Mouse (Mus musculus) hindbrain, embryonic 11.5 days (tissue): ENCODE data around the gene Sipa1l3. TPM values are rescaled to one million over a fixed set of nuclear protein-coding genes. Genes with fewer than 3 reads are reported as not detected.

Source experiments
- ATAC-seq: fragments of 200-750 bp; cut with Nextera tagmentation; 2 replicates; pipeline ENCODE4 v1.8.0; 2017; ENCODE audit warnings: mild to moderate bottlenecking, moderate TSS enrichment, moderate library complexity; ENCODE audit not compliant: low FRiP score
- DNase-seq: peaks from one replicate; pipeline ENCODE4 v3.0.0-alpha.2; 2015; ENCODE audit warnings: low spot score
- H3K27ac ChIP-seq: fragments of 300-500 bp; sonication (generic); 2 replicates; pipeline ENCODE4 v1.5.1; 2014; ENCODE audit warnings: mild to moderate bottlenecking, low read depth, low read length
- H3K27me3 ChIP-seq: fragments of 300-500 bp; sonication (generic); 2 replicates; pipeline ENCODE4 v1.6.1; 2014; ENCODE audit warnings: mild to moderate bottlenecking, low read length, moderate library complexity, mixed read lengths; ENCODE audit not compliant: control insufficient read depth, insufficient read depth
- H3K36me3 ChIP-seq: fragments of 300-500 bp; sonication (generic); 2 replicates; pipeline ENCODE4 v1.6.1; 2014; ENCODE audit warnings: mild to moderate bottlenecking, low read length, moderate library complexity, mixed read lengths; ENCODE audit not compliant: control insufficient read depth, insufficient read depth
- H3K4me1 ChIP-seq: fragments of 300-500 bp; sonication (generic); replicated peaks from 2 replicates; pipeline ENCODE4 v1.6.1; 2014; ENCODE audit warnings: low read length, mixed read lengths; ENCODE audit not compliant: control insufficient read depth, insufficient read depth
- H3K4me2 ChIP-seq: fragments of 300-500 bp; sonication (generic); replicated peaks from 2 replicates; pipeline ENCODE4 v1.6.1; 2014; ENCODE audit warnings: mild to moderate bottlenecking, low read depth, low read length
- H3K4me3 ChIP-seq: fragments of 300-500 bp; sonication (generic); 2 replicates; pipeline ENCODE4 v1.5.1; 2014; ENCODE audit warnings: low read depth, low read length
- H3K9ac ChIP-seq: fragments of 300-500 bp; sonication (generic); 2 replicates; pipeline ENCODE4 v1.6.1; 2014; ENCODE audit warnings: low read depth, low read length
- H3K9me3 ChIP-seq: fragments of 300-500 bp; sonication (generic); 2 replicates; pipeline ENCODE4 v1.6.1; 2016; ENCODE audit warnings: low read length; ENCODE audit not compliant: control insufficient read depth
- WGBS: fragments of 180-500 bp; shearing (Covaris S2); extraction: QIAGEN DNeasy Blood & Tissue Kit; methylation state at CpG from one replicate; pipeline ENCODE4 v1.1.7; 2014; 5-methylcytosine and 5-hydroxymethylcytosine counted together
- polyA plus RNA-seq: library from polyadenylated mRNA; unstranded; fragments of >200 nt; fragmentation: Nextera tagmentation; extraction: Ambion mirVana; gene quantifications from 2 replicates; pipeline ENCODE4 v1.2.1, GENCODE M21; 2014

Sipa1l3 gene
- polyA plus RNA-seq, 1 experiment from 2014 or later, result 11.2 TPM

- no peak for ATAC-seq
- Histone ChIP-seq H3K9ac (no peak overlapping the region), H3K27me3 (no peaks in the 10 kb centered on the region), H3K4me2 (no peak overlapping the region), H3K36me3 (no peaks in the 10 kb centered on the region), H3K9me3 (no peaks in the 10 kb centered on the region), H3K4me3 (no peak overlapping the region), H3K4me1 (peaks cover 19% of the 10 kb centered on the region), H3K27ac (no peak overlapping the region)
- 91% methylated on average over 9 of the region's 9 CpGs for WGBS
- no peak for DNase-seq
These were observed 17.2 kb downstream of the Sipa1l3 start for GRCm38 (mm10) chr7:29501214-29501613.

GRCm38 (mm10) chr7:29499071-29499470, 19.4 kb downstream of the Sipa1l3 start:
- H3K4me2 ChIP-seq, result no peak overlapping the region
- no peaks in the 10 kb centered on the region for H3K27me3 ChIP-seq
- H3K4me3 ChIP-seq, result no peak overlapping the region
- H3K36me3 ChIP-seq, result no peaks in the 10 kb centered on the region
- no peak for DNase-seq
- 72% methylated on average over 6 of the region's 6 CpGs for WGBS
- no peaks in the 10 kb centered on the region for H3K9me3 ChIP-seq
- no peak overlapping the region for H3K9ac ChIP-seq
- no peak for ATAC-seq
- peaks cover 13% of the 10 kb centered on the region for H3K4me1 ChIP-seq
- no peak overlapping the region for H3K27ac ChIP-seq

- H3K9me3 ChIP-seq, result no peaks in the 10 kb centered on the region
- H3K9ac ChIP-seq, result no peak overlapping the region
- H3K4me2 ChIP-seq, result 0 out of 2 replicates have a peak overlapping the region, but pooled peaks have one; percentile 3
- H3K36me3 ChIP-seq, result no peaks in the 10 kb centered on the region
- H3K27me3 ChIP-seq, result no peaks in the 10 kb centered on the region
- ATAC-seq, result peak; percentile 73
- H3K27ac ChIP-seq, result peak overlapping the region; percentile 12; the same call in 1 of the 2 replicates
- H3K4me1 ChIP-seq, result peaks cover 13% of the 10 kb centered on the region
- WGBS, result 56% methylated on average over 10 of the region's 10 CpGs
- H3K4me3 ChIP-seq, result no peak overlapping the region
- peak; percentile 77 for DNase-seq
These were observed 21.4 kb downstream of the Sipa1l3 start for GRCm38 (mm10) chr7:29496953-29497590.

- Histone ChIP-seq H3K27ac (peak overlapping the region; percentile 12; the same call in 1 of the 2 replicates), H3K27me3 (no peaks in the 10 kb centered on the region), H3K9ac (no peak overlapping the region), H3K4me2 (no peak overlapping the region), H3K36me3 (no peaks in the 10 kb centered on the region), H3K4me3 (no peak overlapping the region), H3K4me1 (peaks cover 13% of the 10 kb centered on the region), H3K9me3 (no peaks in the 10 kb centered on the region)
- 38% methylated on average over 4 of the region's 4 CpGs for whole genome bisulfite sequencing
- peak; percentile 47; the same call in 1 of the 2 replicates for ATAC-seq
- no peak for DNase-seq
These were observed 22.1 kb downstream of the Sipa1l3 start for GRCm38 (mm10) chr7:29496332-29496731.

- no peak overlapping the region for H3K4me2 ChIP-seq
- peaks cover 13% of the 10 kb centered on the region for H3K4me1 ChIP-seq
- WGBS, result 62% methylated on average over 4 of the region's 4 CpGs
- no peak overlapping the region for H3K9ac ChIP-seq
- no peak for ATAC-seq
- H3K9me3 ChIP-seq, result no peaks in the 10 kb centered on the region
- H3K4me3 ChIP-seq, result no peak overlapping the region
- no peaks in the 10 kb centered on the region for H3K36me3 ChIP-seq
- H3K27me3 ChIP-seq, result no peaks in the 10 kb centered on the region
- no peak overlapping the region for H3K27ac ChIP-seq
- DNase-seq, result no peak
These were observed 22.6 kb downstream of the Sipa1l3 start for GRCm38 (mm10) chr7:29495880-29496279.

GRCm38 (mm10) chr7:29494854-29495253, 23.6 kb downstream of the Sipa1l3 start:
- no peaks in the 10 kb centered on the region for H3K27me3 ChIP-seq
- no peak overlapping the region for H3K4me3 ChIP-seq
- H3K9ac ChIP-seq, result no peak overlapping the region
- no peak for DNase-seq
- ATAC-seq, result no peak
- H3K9me3 ChIP-seq, result no peaks in the 10 kb centered on the region
- 90% methylated on average over 11 of the region's 11 CpGs for WGBS
- H3K27ac ChIP-seq, result no peak overlapping the region
- H3K4me1 ChIP-seq, result peaks cover 13% of the 10 kb centered on the region
- H3K4me2 ChIP-seq, result no peak overlapping the region
- no peaks in the 10 kb centered on the region for H3K36me3 ChIP-seq

GRCm38 (mm10) chr7:29494015-29494414, 24.4 kb downstream of the Sipa1l3 start:
- Histone ChIP-seq H3K27me3 (no peaks in the 10 kb centered on the region), H3K9me3 (no peaks in the 10 kb centered on the region), H3K9ac (no peak overlapping the region), H3K4me3 (no peak overlapping the region), H3K4me2 (no peak overlapping the region), H3K27ac (no peak overlapping the region), H3K4me1 (peaks cover 13% of the 10 kb centered on the region), H3K36me3 (no peaks in the 10 kb centered on the region)
- ATAC-seq (no peak), DNase-seq (no peak)
- WGBS, result 84% methylated on average over 5 of the region's 5 CpGs

GRCm38 (mm10) chr7:29492992-29493391, 25.4 kb downstream of the Sipa1l3 start:
- H3K4me1 ChIP-seq, result peaks cover 13% of the 10 kb centered on the region
- H3K9ac ChIP-seq, result no peak overlapping the region
- no peak overlapping the region for H3K4me3 ChIP-seq
- peaks cover 5% of the 10 kb centered on the region; the same call in 1 of the 2 replicates for H3K27me3 ChIP-seq
- H3K4me2 ChIP-seq, result no peak overlapping the region
- H3K9me3 ChIP-seq, result no peaks in the 10 kb centered on the region
- no peak overlapping the region for H3K27ac ChIP-seq
- WGBS, result 83% methylated on average over 1 of the region's 1 CpGs
- DNase-seq (no peak), ATAC-seq (no peak)
- H3K36me3 ChIP-seq, result no peaks in the 10 kb centered on the region

- Histone ChIP-seq H3K4me2 (no peak overlapping the region), H3K27me3 (peaks cover 5% of the 10 kb centered on the region; the same call in 1 of the 2 replicates), H3K9ac (no peak overlapping the region)
These were observed 26.6 kb downstream of the Sipa1l3 start for GRCm38 (mm10) chr7:29491861-29492260.

More at GRCm38 (mm10) chr7:29491861-29492260, 26.6 kb downstream of the Sipa1l3 start:
- WGBS, result 86% methylated on average over 3 of the region's 3 CpGs
- no peak overlapping the region for H3K4me3 ChIP-seq
- H3K27ac ChIP-seq, result no peak overlapping the region
- H3K9me3 ChIP-seq, result no peaks in the 10 kb centered on the region
- peaks cover 8% of the 10 kb centered on the region for H3K4me1 ChIP-seq
- no peak for DNase-seq
- ATAC-seq, result no peak
- H3K36me3 ChIP-seq, result no peaks in the 10 kb centered on the region
